Mouse (Mus musculus) urinary bladder, postnatal 14 days (tissue): ENCODE results near the gene Arhgef2.
A peak's percentile ranks its signal among the peaks of the same experiment; 100 is the strongest.

Experiments used
- DNase-seq: peaks from one replicate; pipeline ENCODE4 v3.0.0; 2021; ENCODE audit warnings: low spot score

The Arhgef2 gene

DNA sequence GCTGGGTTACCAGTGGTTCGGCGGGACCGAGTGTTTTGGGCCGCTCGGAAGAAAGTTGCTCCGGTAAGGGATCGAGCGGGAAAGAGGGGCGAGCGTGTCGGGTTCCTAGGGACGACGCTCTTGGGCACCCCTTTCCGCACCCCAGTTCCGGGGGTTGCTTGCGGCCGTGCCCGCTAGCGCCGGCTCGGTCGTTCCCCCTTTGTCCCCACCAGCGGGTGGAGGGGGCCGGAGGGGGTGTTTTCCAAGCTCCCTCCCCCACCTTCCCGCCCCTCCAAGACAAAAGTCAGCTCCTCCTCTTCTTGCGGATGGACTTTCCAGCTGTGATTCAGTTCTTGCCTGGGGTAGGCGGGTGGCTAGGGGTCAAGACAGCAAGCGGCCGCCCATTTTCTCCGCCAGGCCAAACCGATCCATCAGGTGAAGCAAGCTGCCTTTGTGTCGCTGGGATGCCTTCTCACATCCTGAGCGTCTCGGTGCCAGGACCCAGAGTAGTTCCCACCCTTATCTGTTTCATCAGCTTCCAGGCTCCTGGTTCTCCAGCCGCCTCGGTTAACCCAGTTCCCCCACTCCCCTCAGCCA is 15.9 kb downstream of the Arhgef2 start:
- peak; percentile 62 for DNase-seq

DNA sequence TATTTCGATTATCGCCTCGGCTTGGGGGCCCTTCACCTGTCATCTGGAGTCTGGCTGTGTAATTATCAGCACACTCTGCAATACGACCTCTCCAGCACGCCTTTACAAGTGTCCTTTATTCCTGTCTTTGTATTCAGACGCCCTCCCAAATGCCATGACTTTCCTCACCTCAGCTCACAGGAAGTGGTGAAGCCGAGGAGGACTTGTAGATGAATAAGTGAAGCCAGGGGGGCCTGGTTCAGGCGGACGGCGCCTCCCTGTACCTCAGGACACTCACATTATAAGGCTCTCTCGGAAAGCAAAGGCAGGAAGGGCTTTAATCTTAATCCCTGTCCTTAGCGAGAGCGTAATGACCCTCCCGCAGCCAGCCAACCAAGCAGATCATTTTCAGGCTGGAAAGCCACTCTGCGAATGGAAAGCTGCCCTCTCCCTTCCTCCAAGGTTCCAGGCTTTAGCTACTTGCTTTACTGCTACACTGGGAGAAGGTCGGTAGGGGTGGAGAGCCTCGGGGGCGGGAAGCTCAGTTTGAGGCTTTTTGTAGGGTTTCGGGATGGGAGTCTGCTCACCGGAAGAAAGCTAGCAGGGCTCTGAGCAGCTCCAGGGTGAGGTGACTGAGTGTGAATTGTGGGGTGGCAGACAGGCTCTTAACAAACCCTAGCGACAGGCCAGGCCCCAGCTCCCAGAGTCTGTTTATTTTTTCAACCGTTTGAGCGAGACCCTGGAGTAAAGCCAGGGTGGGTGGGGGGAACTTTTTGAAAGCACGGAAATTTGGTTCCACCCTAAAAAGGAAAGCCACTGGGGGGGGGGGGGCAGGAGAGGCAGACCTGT is 16.6 kb downstream of the Arhgef2 start:
- DNase-seq, result peak; percentile 41

DNA sequence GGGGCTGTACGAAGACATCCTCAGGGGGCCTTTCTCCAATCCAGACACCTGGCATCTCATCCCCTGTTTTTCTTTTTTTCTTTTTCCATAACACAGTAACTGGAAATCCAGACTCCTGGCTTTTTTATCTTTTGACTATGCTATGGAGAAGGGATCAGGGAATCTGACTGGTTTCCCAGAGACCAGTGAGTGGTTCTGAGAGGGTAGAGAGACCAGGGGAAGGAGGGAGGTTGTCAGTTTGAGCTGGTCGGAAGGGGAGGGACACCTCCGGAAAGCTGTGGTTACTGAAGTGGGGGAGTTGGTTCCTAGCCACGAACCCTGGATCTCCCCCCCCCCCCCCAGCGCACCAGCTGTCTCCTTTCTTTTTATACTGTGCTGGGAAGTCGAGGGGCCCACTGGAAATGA is 17.2 kb downstream of the Arhgef2 start:
- no peak for DNase-seq

DNA sequence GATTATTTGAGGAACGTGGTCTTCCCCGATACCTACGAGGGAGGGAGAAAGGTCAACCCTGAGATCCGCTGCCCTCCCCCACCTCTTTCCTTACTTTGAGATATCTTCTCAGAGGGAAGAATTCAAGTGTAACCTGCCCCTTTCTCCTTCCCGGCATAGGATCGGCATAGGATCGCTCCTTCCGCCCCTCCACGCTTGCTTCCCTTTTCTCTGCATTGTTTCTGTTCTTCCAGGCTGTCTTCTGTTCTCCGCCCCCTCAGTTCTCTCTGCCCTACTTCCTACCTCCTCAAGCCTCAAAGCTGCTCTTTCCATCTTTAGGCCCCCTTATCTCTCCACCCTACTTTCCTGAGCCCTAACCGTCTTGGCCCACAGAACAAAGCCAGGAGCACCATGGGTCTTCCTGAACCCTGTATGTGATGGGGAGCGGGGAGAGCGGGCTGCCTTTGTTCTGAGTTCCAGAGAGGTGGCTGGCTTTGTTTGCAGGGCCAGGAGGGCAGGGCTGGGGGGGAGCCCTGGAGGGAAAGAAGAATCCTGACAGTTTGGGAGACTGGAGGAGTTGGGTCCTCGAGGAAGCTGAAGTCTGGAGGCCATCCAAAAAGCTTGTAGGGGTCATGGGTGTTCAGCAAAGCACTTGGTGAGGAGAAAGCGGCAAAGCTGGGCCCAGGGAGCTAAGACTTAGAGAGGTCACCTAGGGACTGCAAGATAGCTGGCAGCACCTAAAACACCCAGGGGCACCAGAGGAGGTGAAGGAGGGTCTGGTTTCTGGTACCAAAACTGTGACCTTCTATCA is 17.8 kb downstream of the Arhgef2 start:
- no peak for DNase-seq

DNA sequence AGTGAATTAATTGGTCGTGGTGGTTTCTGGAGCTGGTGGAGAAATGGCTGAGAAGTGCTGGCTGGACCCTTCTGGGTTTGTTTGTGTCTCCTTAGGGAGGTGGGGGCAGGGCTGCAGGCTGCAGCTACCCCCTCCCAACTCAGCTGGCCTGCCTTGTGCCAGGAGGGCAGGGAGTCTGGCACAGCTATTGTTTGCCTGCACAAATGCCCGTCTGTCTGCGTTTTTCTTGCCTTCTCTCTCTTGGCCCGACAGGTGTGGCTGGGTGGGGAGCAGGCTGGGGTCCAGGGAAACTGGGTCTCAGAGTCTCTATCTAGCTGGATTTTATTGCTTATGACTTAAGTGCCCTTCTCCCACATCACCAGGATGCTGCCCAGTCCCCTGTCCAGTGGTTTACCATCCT is 18.6 kb downstream of the Arhgef2 start:
- no peak for DNase-seq

DNA sequence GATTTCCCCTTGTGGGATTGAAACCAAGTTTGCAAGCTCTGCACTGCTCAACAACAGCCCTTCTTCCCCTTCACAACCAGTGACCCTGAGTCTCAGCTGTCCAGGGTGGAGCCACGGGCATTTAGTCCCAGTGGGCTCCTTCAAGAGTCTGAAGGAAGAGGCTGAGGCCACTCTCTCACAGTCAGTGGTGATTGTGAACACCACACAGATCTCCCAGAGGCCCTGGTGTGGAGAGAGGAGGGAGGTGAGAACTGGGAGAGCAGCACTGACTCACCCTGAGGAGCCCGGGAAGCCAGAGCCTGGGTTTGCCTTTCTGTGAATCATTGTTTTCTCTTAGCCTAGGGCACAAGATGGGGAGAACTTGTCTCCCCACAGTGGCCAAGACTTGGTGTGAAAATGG is 19.2 kb downstream of the Arhgef2 start:
- peak; percentile 57 for DNase-seq

DNA sequence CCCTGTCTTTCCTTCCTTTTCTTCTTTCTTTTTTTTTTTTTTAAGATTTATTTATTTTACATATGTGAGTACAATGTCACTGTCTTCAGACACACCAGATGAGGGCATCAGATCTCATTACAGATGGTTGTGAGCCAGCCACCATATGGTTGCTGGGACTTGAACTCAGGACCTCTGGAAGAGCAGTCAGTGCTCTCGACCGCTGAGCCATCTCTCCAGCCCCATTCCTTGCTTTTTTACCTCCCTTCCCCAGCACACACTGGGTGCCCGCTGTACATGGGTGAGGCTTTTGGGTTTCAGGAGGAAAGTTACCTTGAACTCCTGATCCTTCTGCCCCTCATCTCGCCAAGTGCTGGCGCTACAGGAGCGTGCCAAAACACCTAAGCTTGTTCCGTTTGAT is 19.8 kb downstream of the Arhgef2 start:
- no peak for DNase-seq

DNA sequence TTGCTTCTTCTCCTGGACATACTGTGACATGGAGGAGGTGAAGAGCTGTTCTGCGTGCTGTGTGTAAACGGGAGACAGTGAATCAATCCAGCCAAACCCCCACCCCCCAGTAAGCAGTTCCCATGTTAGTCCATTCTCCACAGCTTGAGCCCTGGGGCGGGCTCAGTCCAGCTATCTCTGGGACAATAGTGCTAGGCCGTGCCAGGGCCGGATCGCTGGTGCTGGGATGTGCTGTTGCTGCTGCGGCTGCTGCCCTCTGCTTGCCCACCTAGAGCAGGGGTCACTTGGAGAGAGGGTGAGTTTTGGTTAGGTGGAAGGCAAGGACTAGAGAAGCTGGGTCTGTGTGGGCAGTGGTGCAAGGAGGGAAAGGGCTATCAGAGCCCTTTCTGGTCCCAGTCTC is 20.6 kb downstream of the Arhgef2 start:
- no peak for DNase-seq

DNA sequence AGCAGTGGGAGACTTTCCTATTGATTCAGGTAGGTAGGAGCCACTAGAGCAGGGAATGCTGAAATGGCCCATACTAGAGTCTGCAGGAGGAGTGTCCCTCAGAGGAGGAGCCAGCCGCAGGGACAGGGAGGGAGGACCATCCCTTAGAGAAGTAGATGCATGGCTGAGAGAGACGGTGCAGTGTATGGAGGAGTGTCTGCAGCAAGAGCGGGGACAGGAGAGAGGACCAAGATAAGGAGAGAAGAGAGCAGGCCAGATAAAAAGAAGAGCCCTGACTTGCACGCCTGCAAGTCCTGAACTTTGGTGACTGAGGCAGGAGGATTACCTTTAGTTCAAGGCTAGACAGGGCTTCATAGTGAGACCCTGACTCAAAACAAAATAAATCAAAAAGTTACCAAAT is 21.3 kb downstream of the Arhgef2 start:
- no peak for DNase-seq

DNA sequence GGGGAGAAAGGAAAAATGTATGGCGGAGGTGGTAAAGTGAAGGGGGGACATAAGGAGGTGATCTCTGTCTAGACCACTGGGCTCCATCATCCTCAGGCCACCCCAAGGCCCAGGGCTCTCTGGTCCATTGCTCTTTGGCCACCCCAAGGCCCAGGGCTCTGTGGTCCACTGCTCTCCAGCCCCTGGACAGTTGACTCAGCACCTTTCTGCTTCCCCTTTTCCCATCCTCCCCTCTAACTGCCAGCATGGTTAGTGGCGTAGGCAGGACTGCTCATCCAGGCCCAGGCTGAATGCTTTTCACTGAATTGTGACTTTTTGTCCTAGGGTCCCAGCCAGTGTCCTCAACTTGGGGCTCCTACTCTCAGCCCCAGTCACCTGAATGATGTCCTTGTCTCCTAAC is 21.8 kb downstream of the Arhgef2 start:
- no peak for DNase-seq

DNA sequence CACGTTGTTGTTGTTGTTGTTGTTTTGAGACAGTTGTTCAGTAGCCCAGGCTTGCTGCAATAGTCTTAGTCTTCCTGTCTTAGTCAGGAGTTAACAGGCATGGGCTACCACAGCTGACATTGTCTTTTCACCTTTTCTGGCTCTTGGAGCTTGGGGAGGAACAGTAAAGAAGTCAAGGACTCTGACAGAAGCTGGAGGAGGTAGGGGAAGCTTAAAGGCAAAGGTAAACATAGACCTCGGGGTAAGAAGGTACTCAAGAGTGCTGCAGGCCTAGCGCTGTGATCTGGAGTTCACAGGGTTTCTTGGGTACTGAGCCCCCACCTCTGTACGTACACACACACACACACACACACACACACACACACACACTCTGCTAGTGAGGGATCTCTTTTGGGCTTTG is 23.0 kb downstream of the Arhgef2 start:
- no peak for DNase-seq

DNA sequence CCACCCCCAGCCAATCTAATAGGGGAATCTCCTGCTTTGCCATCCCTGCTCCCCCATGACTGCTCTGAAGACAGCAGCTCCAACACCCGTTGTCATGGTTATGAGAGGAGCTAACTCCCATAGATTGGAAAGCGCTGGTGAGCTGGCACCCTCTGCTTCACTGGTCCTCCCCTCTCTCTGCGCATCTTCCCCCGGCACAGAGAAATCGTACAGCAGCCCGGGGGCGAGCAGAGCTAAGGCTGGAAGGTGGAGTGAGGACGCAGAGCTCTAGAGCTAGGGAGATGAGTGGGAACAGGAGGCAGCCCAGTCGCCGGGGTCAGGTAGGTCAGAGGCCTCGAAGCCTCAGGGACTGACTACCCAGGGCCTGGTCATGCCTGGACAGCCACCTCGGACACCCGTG is 23.5 kb downstream of the Arhgef2 start:
- no peak for DNase-seq

DNA sequence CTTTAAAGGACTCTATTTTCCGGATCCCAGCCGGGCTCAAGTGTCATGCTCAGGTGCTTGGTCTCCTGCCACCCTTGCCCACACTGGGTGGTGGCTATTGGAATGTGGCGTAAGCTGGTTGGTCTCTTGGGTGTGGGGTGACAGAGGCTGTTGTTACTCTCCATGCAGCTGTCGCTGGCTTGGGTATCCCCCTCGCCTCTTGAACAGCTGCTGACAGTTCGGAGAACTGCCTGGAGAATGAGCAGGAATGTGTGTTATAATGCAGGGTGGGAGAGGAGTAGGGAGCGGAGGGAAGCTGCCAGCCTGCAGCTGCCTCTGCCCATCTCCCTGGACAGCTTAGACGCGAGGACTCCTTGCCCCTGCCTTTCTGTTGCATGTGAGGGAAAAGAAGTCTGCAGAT is 24.3 kb downstream of the Arhgef2 start:
- no peak for DNase-seq

DNA sequence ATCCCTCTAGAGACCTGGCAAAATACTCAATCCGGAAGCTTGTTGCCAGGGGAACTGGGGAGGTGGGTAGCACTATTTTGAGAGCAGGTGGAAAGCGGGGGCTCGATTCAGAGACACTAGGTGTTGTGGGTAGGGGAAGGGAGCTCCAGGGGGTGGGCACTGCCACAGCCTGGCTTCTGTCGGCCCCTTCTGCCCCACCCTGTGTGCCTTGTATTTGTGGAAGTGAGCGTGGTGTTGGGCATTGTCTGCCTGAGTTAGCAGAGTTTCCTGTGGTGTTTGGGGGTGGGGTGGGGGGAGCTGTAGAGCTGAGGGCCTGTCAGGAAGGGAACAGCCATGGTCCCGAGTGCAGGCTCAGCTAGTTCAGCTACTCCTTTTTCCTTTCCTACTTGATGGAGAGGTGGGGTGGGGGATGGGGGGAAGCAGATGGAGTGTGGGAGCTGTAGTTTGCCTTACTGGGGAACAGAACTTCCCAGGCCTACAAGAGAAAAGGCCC is 25.1 kb downstream of the Arhgef2 start:
- DNase-seq, result no peak

DNA sequence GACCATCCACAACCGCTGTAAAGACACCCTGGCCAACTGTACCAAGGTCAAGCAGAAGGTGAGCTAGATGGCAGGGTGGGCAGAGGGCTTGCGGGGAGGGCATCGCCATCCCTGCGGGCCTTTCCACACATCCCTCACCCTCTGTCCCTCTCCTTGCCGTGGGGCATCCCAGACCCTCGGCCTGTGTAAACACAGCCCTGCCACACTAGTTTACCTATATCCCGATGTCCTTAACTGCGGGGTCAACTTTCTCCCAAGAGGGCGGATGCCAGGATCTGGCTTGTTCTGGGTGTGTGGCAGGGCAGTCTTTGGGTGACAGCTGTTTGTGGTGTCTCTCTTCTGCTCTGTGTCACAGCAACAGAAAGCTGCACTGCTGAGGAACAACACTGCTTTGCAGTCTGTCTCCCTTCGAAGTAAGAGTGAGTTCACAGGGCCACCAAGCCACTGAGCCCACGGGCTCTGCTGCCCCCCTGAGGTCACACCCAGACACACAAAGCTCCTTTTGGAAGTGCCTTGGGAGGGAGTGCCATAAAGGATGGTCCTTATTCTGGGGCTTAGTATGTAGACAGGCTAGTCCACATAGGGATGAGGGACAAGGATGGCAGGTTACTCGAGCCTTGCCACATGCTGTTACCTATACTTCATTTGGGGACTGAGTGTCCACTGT is 26.3 kb downstream of the Arhgef2 start:
- DNase-seq, result no peak

DNA sequence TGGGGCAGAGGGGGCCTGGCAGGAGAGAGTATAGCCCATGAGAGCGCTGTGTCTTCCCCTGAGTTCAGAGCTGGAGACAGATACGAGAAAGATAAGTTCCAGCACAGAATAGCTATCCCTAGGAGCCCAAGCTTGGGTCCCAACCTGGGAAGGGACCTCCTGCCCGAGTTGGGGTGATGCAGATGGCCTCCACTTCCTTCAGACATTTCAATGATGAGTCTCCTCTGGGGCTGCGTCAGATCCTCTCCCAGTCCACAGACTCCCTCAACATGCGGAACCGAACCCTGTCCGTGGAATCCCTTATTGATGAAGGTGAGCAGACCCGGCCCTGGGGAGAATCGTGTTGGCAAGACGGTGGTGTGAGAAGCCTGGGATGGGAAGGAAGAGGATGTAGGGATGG is 27.3 kb downstream of the Arhgef2 start:
- no peak for DNase-seq

DNA sequence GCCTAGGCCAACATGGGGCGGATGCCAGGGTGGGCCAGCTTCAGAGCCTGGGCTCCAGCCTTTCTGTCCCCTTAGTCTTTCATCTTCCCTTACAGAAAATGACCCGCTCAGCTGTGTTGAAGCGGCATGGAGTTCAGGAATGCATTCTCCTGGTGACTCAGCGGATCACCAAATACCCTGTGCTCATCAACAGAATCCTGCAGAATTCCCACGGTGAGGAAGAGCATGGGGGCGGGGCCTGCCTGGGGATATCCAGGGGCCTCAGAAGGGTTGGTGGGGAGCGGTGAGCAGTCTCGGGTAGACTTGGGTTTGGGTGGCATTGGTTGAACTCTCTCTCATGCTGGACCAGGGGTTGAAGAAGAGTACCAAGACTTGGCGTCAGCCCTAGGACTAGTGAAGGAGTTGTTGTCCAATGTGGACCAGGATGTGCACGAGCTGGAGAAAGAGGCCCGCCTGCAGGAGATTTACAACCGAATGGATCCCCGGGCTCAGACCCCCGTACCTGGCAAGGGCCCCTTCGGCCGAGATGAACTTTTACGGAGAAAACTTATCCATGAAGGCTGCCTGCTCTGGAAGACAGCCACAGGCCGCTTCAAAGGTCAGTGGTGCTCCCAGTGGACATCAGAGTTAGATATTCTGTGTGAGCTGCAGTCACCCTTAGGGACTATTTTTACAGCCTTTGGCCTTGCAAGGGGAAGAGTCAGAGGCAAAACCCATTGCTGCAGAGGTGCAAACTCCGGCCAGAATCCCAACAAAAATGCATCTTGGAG is 29.9 kb downstream of the Arhgef2 start:
- DNase-seq, result no peak

DNA sequence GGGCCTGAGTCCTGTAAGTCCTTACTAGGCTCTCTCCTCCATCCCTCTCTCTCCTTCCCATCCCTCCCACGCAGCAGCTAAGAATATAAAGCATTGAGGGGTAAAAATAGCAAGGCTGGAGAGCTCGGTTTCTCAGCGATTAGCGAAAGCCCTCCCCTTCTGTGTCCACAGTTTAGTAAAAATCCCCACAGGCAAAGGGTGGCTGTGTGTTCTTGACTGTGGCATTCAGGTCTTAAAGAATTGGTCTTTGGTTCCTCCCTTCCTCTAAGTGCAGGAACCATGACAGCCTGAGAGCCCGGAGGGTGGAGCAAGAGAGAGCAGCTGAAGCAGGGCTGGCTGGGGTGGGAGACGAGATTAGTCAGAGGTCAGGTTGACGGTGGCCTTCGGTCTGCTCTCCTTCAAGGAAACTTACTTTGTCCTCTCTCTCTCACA is 30.8 kb downstream of the Arhgef2 start:
- DNase-seq, result no peak

DNA sequence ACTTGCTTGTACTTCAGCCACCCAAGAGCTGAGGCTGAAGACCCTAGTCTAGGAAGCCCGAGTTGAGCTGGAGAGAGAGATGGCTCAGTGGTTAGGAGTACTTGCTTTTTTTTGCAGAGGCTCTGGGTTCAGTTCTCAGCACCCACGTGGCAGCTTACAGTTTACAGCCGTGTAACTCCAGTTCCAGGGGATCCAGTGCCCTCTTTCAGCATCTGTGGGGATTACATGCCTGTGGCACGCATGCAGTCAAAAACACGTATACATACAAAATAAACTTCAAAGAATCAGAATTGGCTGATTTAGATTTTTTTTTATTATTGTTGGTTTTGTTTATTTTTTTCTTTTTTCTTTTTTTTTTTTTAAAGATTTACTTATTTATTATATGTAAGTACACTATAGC is 31.4 kb downstream of the Arhgef2 start:
- no peak for DNase-seq

DNA sequence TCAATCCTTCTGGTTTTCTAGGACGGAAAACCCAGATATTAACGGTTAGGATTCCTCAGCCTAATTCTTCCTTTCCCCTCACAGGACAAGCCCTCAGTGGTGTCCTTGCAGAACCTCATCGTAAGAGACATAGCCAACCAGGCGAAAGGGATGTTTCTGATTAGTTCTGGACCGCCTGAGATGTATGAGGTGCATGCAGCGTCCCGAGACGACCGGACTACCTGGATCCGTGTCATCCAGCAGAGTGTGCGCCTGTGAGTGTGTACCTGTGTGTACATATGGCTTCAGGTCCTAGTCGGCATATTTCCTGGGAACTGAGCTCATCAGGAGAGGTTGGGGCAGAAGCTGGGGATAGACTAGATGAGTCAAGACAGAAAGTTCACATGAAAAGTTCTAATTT is 33.5 kb downstream of the Arhgef2 start:
- no peak for DNase-seq

DNA sequence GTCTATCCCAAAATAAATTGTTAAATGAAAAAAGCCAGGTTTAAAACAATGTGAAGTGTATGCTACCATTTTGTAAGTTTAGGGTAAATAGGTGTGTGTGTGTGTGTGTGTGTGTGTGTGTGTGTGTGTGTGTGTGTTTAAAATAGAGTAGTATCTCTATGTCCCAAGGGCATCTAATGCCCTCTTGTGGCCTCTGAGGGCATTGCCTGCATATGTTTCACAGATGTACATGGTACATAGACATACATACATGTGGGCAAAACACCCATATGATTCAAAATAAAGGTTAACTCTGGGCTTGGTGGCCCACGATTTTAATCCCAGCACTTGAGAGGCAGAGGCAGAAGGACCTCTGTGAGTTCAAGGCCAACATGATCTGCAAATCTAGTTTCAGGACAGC is 34.9 kb downstream of the Arhgef2 start:
- DNase-seq, result peak; percentile 69

DNA sequence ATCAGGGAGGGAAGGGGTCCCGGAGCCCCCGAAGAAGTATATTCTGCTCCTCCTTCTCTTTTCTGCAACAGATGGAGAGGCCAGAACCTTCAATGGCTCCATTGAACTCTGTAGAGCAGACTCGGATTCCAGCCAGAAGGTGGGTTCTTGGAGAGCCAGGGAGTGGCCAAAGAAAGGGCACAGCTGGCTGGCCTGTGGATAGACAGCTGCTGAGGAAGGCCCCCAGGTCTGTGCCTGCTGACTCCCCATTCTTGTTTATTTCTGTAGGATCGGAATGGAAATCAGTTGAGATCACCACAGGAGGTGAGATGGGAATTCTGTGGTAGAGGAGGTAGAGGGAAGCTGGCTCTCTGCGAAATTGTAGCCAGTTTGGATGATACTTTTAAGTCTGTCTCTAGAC is 37.3 kb downstream of the Arhgef2 start:
- no peak for DNase-seq
